Mouse (Mus musculus) heart, postnatal 0 days (tissue): ENCODE data around the gene Pank4. TPM values are rescaled to one million over a fixed set of nuclear protein-coding genes. Genes with fewer than 3 reads are reported as not detected.

Experiments
- ATAC-seq: fragments of 200-750 bp; cut with Nextera tagmentation; 2 replicates; pipeline ENCODE4 v1.8.0; 2017; ENCODE audit warnings: low read depth, moderate number of reproducible peaks, moderate library complexity; ENCODE audit not compliant: insufficient read depth
- DNase-seq: peaks from one replicate; pipeline ENCODE4 v3.0.0-alpha.2; 2016; ENCODE audit warnings: low spot score
- H3K27ac ChIP-seq: fragments of 300-500 bp; sonication (generic); 2 replicates; pipeline ENCODE4 v1.5.1; 2014; ENCODE audit warnings: low read depth, mild to moderate bottlenecking
- H3K27me3 ChIP-seq: fragments of 300-500 bp; sonication (generic); 2 replicates; pipeline ENCODE4 v1.6.1; 2014; ENCODE audit warnings: low read length, mixed read lengths; ENCODE audit not compliant: control insufficient read depth, insufficient read depth
- H3K36me3 ChIP-seq: fragments of 300-500 bp; sonication (generic); replicated peaks from 2 replicates; pipeline ENCODE4 v1.6.1; 2014; ENCODE audit warnings: low read length, mixed read lengths; ENCODE audit not compliant: control insufficient read depth, insufficient read depth
- H3K4me1 ChIP-seq: fragments of 300-500 bp; sonication (generic); 2 replicates; pipeline ENCODE4 v1.6.1; 2014; ENCODE audit warnings: antibody characterized with exemption; ENCODE audit not compliant: control insufficient read depth, insufficient read depth
- H3K4me2 ChIP-seq: fragments of 300-500 bp; sonication (generic); 2 replicates; pipeline ENCODE4 v1.6.1; 2014; ENCODE audit warnings: low read depth, mild to moderate bottlenecking, low read length, moderate library complexity
- H3K4me3 ChIP-seq: fragments of 300-500 bp; sonication (generic); 2 replicates; pipeline ENCODE4 v1.5.1; 2014; ENCODE audit warnings: low read depth, low read length
- H3K9ac ChIP-seq: fragments of 300-500 bp; sonication (generic); replicated peaks from 2 replicates; pipeline ENCODE4 v1.6.1; 2014; ENCODE audit warnings: low read depth, low read length, mixed read lengths
- H3K9me3 ChIP-seq: fragments of 300-500 bp; sonication (generic); replicated peaks from 2 replicates; pipeline ENCODE4 v1.6.1; 2016; ENCODE audit warnings: low read length; ENCODE audit not compliant: control insufficient read depth
- CTCF ChIP-seq: IDR thresholded peaks from 2 replicates; pipeline ENCODE4 v1.5.1; 2016; ENCODE audit warnings: antibody characterized with exemption, control low read depth, low read depth
- EP300 ChIP-seq: IDR thresholded peaks from 2 replicates; pipeline ENCODE4 v1.6.1; 2016; ENCODE audit warnings: antibody characterized with exemption, low read depth
- WGBS: fragments of 180-500 bp; shearing (Covaris S2); extraction: QIAGEN DNeasy Blood & Tissue Kit; methylation state at CpG from one replicate; pipeline ENCODE4 v1.1.7; 2014; 5-methylcytosine and 5-hydroxymethylcytosine counted together
- polyA plus RNA-seq: library from polyadenylated mRNA; unstranded; fragments of >200 nt; fragmentation: Nextera tagmentation; extraction: Ambion mirVana; gene quantifications from 2 replicates; pipeline ENCODE4 v1.2.1, GENCODE M21; 2015
- total RNA-seq: library from RNA; depleted of rRNA; stranded (reverse); fragments of >200 nt; gene quantifications from 2 replicates; pipeline ENCODE4 v1.2.3, GENCODE M21; 2014; ENCODE audit warnings: low replicate concordance

Pank4 gene
- total and polyA plus RNA-seq, 2 experiments from 2014 or later = 27.4 to 62.0 TPM

- Histone ChIP-seq H3K27me3 (peaks cover 91% of the 10 kb centered on the region), H3K4me3 (no peak overlapping the region), H3K9ac (no peak overlapping the region), H3K27ac (no peak overlapping the region), H3K36me3 (no peaks in the 10 kb centered on the region), H3K4me2 (no peak overlapping the region), H3K9me3 (no peaks in the 10 kb centered on the region), H3K4me1 (peaks cover 14% of the 10 kb centered on the region)
- WGBS = 15% methylated on average over 8 of the region's 8 CpGs
- no peak for DNase-seq
- ATAC-seq = no peak
- no peak for TF ChIP-seq EP300
- no peak for TF ChIP-seq CTCF
Observed at GRCm38 (mm10) chr4:154958621-154959020, 5.3 kb upstream of the Pank4 start.

- H3K36me3 ChIP-seq = no peaks in the 10 kb centered on the region
Observed at GRCm38 (mm10) chr4:154960021-154960689, 3.8 kb upstream of the Pank4 start.

GRCm38 (mm10) chr4:154960690-154961225 is 3.2 kb upstream of the Pank4 start, which contains the start of gene Hes5:
Gene Hes5 (plus strand): TSS chr4:154960923.
- no peak within 1 kb of the TSS; the same call in 1 of the 2 replicates for H3K9ac ChIP-seq
- peaks cover 71% of the 10 kb centered on the region for H3K27me3 ChIP-seq
- TF ChIP-seq CTCF = no peak
- TF ChIP-seq EP300 = no peak
- DNase-seq = no peak
- H3K9me3 ChIP-seq = no peaks in the 10 kb centered on the region
- H3K36me3 ChIP-seq = no peaks in the 10 kb centered on the region
- peak within 1 kb of the TSS; percentile 46 for H3K4me3 ChIP-seq
- 0% methylated on average over 60 of the region's 65 CpGs for WGBS
- H3K4me2 ChIP-seq = peak within 1 kb of the TSS; percentile 72
- peaks cover 23% of the 10 kb centered on the region for H3K4me1 ChIP-seq
- H3K27ac ChIP-seq = no peak within 1 kb of the TSS
- ATAC-seq = no peak

More at GRCm38 (mm10) chr4:154960021-154960689, 3.8 kb upstream of the Pank4 start:
- peak overlapping the region; percentile 72 for H3K4me2 ChIP-seq
- WGBS = 28% methylated on average over 20 of the region's 20 CpGs
- H3K4me1 ChIP-seq = peaks cover 17% of the 10 kb centered on the region
- H3K4me3 ChIP-seq = peak overlapping the region; percentile 46
- TF ChIP-seq CTCF (no peak), EP300 (no peak)
- ATAC-seq (no peak), DNase-seq (no peak)
- no peak overlapping the region for H3K9ac ChIP-seq
- no peaks in the 10 kb centered on the region for H3K9me3 ChIP-seq
- peaks cover 76% of the 10 kb centered on the region for H3K27me3 ChIP-seq
- no peak overlapping the region for H3K27ac ChIP-seq

GRCm38 (mm10) chr4:154961226-154961738 is 2.6 kb upstream of the Pank4 start:
- no peak overlapping the region for H3K27ac ChIP-seq

GRCm38 (mm10) chr4:154961911-154962310 is 2.0 kb upstream of the Pank4 start:
- Histone ChIP-seq H3K9ac (no peak overlapping the region), H3K4me3 (peak overlapping the region; percentile 46), H3K36me3 (no peaks in the 10 kb centered on the region), H3K27ac (no peak overlapping the region), H3K9me3 (no peaks in the 10 kb centered on the region), H3K4me1 (peaks cover 28% of the 10 kb centered on the region), H3K27me3 (peaks cover 61% of the 10 kb centered on the region), H3K4me2 (peak overlapping the region; percentile 72)
- WGBS = 50% methylated on average over 13 of the region's 13 CpGs
- no peak for TF ChIP-seq EP300
- no peak for TF ChIP-seq CTCF
- DNase-seq = no peak
- ATAC-seq = no peak

More at GRCm38 (mm10) chr4:154961226-154961738, 2.6 kb upstream of the Pank4 start:
- no peak for DNase-seq
- Histone ChIP-seq H3K4me1 (peaks cover 28% of the 10 kb centered on the region), H3K4me3 (peak overlapping the region; percentile 46), H3K9me3 (no peaks in the 10 kb centered on the region), H3K36me3 (no peaks in the 10 kb centered on the region), H3K27me3 (peaks cover 65% of the 10 kb centered on the region), H3K4me2 (peak overlapping the region; percentile 72), H3K9ac (no peak overlapping the region; the same call in 1 of the 2 replicates)
- TF ChIP-seq EP300 (no peak), CTCF (no peak)
- ATAC-seq = no peak
- under 1% methylated on average over 41 of the region's 47 CpGs for WGBS
